Mouse (Mus musculus): ENCODE measurements around the gene Rbm15. TPM values are rescaled to one million over a fixed set of nuclear protein-coding genes. Genes with fewer than 3 reads are reported as not detected.
A peak's percentile ranks its signal among the peaks of the same experiment; 100 is the strongest.
"Not testable (repeated sequence)": the region's sequence is repeated elsewhere in the genome, so short reads cannot be mapped to it uniquely, and the experiment has no call there.

Rbm15 gene
- polyA plus RNA-seq, 1 experiment from 2014 or later = 5.3 TPM

GRCm38 (mm10) chr3:107296917-107297316 lies 36.6 kb downstream of the Rbm15 start:
- not testable (repeated sequence) for H3K9ac ChIP-seq (ENCODE audit: low read depth, low read length); H3K4me3 ChIP-seq (ENCODE audit: low read length); H3K27me3 ChIP-seq (replicated peaks; ENCODE audit: control insufficient read depth, insufficient read depth, low read length); H3K4me2 ChIP-seq (ENCODE audit: low read length); H3K27ac ChIP-seq (ENCODE audit: low read depth, low read length); H3K4me1 ChIP-seq (ENCODE audit: control insufficient read depth, insufficient read depth, low read depth, low read length); H3K9me3 ChIP-seq (ENCODE audit: control insufficient read depth, low read length); ATAC-seq; H3K36me3 ChIP-seq (ENCODE audit: control insufficient read depth, insufficient read depth, low read length)
- WGBS = 69% methylated on average over 4 of the region's 4 CpGs

- Histone ChIP-seq H3K9ac (ENCODE audit: low read depth, low read length) (no peak overlapping the region), H3K36me3 (ENCODE audit: control insufficient read depth, insufficient read depth, low read length) (no peaks in the 10 kb centered on the region), H3K27ac (ENCODE audit: low read depth, low read length) (no peak overlapping the region), H3K4me2 (ENCODE audit: low read length) (no peak overlapping the region), H3K27me3 (replicated peaks; ENCODE audit: control insufficient read depth, insufficient read depth, low read length) (no peaks in the 10 kb centered on the region), H3K9me3 (ENCODE audit: control insufficient read depth, low read length) (no peaks in the 10 kb centered on the region), H3K4me3 (ENCODE audit: low read length) (no peak overlapping the region), H3K4me1 (ENCODE audit: control insufficient read depth, insufficient read depth, low read depth, low read length) (no peaks in the 10 kb centered on the region)
- WGBS = 86% methylated on average over 5 of the region's 5 CpGs
- ATAC-seq = no peak
These were observed 37.7 kb downstream of the Rbm15 start for GRCm38 (mm10) chr3:107295672-107296360.

- 41% methylated on average over 9 of the region's 9 CpGs for WGBS
- ATAC-seq = no peak
These were observed 42.6 kb downstream of the Rbm15 start, which contains the start of gene Slc16a4 for GRCm38 (mm10) chr3:107290764-107291381. TSS of gene Slc16a4 (plus strand) at chr3:107291230.

GRCm38 (mm10) chr3:107287346-107287745 lies 46.1 kb downstream of the Rbm15 start:
- Histone ChIP-seq H3K9me3 (ENCODE audit: control insufficient read depth, low read length) (no peaks in the 10 kb centered on the region), H3K4me2 (ENCODE audit: low read length) (no peak overlapping the region), H3K9ac (ENCODE audit: low read depth, low read length) (no peak overlapping the region), H3K27ac (ENCODE audit: low read depth, low read length) (no peak overlapping the region), H3K36me3 (ENCODE audit: control insufficient read depth, insufficient read depth, low read length) (peaks cover 7% of the 10 kb centered on the region), H3K4me3 (ENCODE audit: low read length) (no peak overlapping the region), H3K27me3 (replicated peaks; ENCODE audit: control insufficient read depth, insufficient read depth, low read length) (no peaks in the 10 kb centered on the region), H3K4me1 (ENCODE audit: control insufficient read depth, insufficient read depth, low read depth, low read length) (no peaks in the 10 kb centered on the region)
- ATAC-seq = no peak

More at GRCm38 (mm10) chr3:107290764-107291381, 42.6 kb downstream of the Rbm15 start, which contains the start of gene Slc16a4:
- no peaks in the 10 kb centered on the region for H3K27me3 ChIP-seq (replicated peaks; ENCODE audit: control insufficient read depth, insufficient read depth, low read length)
- H3K9ac ChIP-seq (ENCODE audit: low read depth, low read length) = no peak within 1 kb of the TSS
- no peak within 1 kb of the TSS for H3K4me3 ChIP-seq (ENCODE audit: low read length)
- no peaks in the 10 kb centered on the region for H3K36me3 ChIP-seq (ENCODE audit: control insufficient read depth, insufficient read depth, low read length)
- 0 out of 2 replicates have a peak within 1 kb of the TSS, but pooled peaks have one; percentile 23 for H3K27ac ChIP-seq (ENCODE audit: low read depth, low read length)
- no peaks in the 10 kb centered on the region for H3K9me3 ChIP-seq (ENCODE audit: control insufficient read depth, low read length)
- no peaks in the 10 kb centered on the region for H3K4me1 ChIP-seq (ENCODE audit: control insufficient read depth, insufficient read depth, low read depth, low read length)
- no peak within 1 kb of the TSS for H3K4me2 ChIP-seq (ENCODE audit: low read length)

GRCm38 (mm10) chr3:107286123-107286522 lies 47.4 kb downstream of the Rbm15 start:
- Histone ChIP-seq H3K4me2 (ENCODE audit: low read length) (no peak overlapping the region), H3K27ac (ENCODE audit: low read depth, low read length) (no peak overlapping the region), H3K9ac (ENCODE audit: low read depth, low read length) (no peak overlapping the region), H3K9me3 (ENCODE audit: control insufficient read depth, low read length) (no peaks in the 10 kb centered on the region), H3K27me3 (replicated peaks; ENCODE audit: control insufficient read depth, insufficient read depth, low read length) (no peaks in the 10 kb centered on the region), H3K36me3 (ENCODE audit: control insufficient read depth, insufficient read depth, low read length) (peaks cover 9% of the 10 kb centered on the region), H3K4me3 (ENCODE audit: low read length) (no peak overlapping the region), H3K4me1 (ENCODE audit: control insufficient read depth, insufficient read depth, low read depth, low read length) (no peaks in the 10 kb centered on the region)
- 86% methylated on average over 2 of the region's 2 CpGs for WGBS
- ATAC-seq = no peak

GRCm38 (mm10) chr3:107278479-107279269 lies 54.8 kb downstream of the Rbm15 start, which contains the start of gene Lamtor5:
TSS of gene Lamtor5 (plus strand) at chr3:107278858.
- H3K27me3 ChIP-seq (replicated peaks; ENCODE audit: control insufficient read depth, insufficient read depth, low read length) = 0 out of 2 replicates have a peak, but pooled peaks cover 2% of the 10 kb centered on the region
- ATAC-seq = peak; percentile 90
- peak within 1 kb of the TSS; percentile 89 for H3K4me2 ChIP-seq (ENCODE audit: low read length)
- peaks cover 11% of the 10 kb centered on the region for H3K4me1 ChIP-seq (ENCODE audit: control insufficient read depth, insufficient read depth, low read depth, low read length)
- 2% methylated on average over 43 of the region's 43 CpGs for WGBS
- H3K9ac ChIP-seq (ENCODE audit: low read depth, low read length) = peak within 1 kb of the TSS; percentile 73
- no peak within 1 kb of the TSS for H3K27ac ChIP-seq (ENCODE audit: low read depth, low read length)
- peak within 1 kb of the TSS; percentile 70 for H3K4me3 ChIP-seq (ENCODE audit: low read length)
- peaks cover 9% of the 10 kb centered on the region for H3K36me3 ChIP-seq (ENCODE audit: control insufficient read depth, insufficient read depth, low read length)
- H3K9me3 ChIP-seq (ENCODE audit: control insufficient read depth, low read length) = no peaks in the 10 kb centered on the region

GRCm38 (mm10) chr3:107276626-107277025 lies 56.8 kb downstream of the Rbm15 start:
- 90% methylated on average over 3 of the region's 3 CpGs for WGBS
- H3K27me3 ChIP-seq (replicated peaks; ENCODE audit: control insufficient read depth, insufficient read depth, low read length) = 0 out of 2 replicates have a peak, but pooled peaks cover 2% of the 10 kb centered on the region
- H3K27ac ChIP-seq (ENCODE audit: low read depth, low read length) = no peak overlapping the region
- no peaks in the 10 kb centered on the region for H3K36me3 ChIP-seq (ENCODE audit: control insufficient read depth, insufficient read depth, low read length)
- ATAC-seq = no peak
- H3K4me1 ChIP-seq (ENCODE audit: control insufficient read depth, insufficient read depth, low read depth, low read length) = peaks cover 11% of the 10 kb centered on the region
- no peak overlapping the region for H3K9ac ChIP-seq (ENCODE audit: low read depth, low read length)
- H3K4me2 ChIP-seq (ENCODE audit: low read length) = no peak overlapping the region
- no peaks in the 10 kb centered on the region for H3K9me3 ChIP-seq (ENCODE audit: control insufficient read depth, low read length)
- no peak overlapping the region for H3K4me3 ChIP-seq (ENCODE audit: low read length)

GRCm38 (mm10) chr3:107275996-107276395 lies 57.5 kb downstream of the Rbm15 start:
- ATAC-seq = no peak
- H3K9me3 ChIP-seq (ENCODE audit: control insufficient read depth, low read length) = no peaks in the 10 kb centered on the region
- H3K4me2 ChIP-seq (ENCODE audit: low read length) = no peak overlapping the region
- no peak overlapping the region for H3K9ac ChIP-seq (ENCODE audit: low read depth, low read length)
- peaks cover 11% of the 10 kb centered on the region for H3K4me1 ChIP-seq (ENCODE audit: control insufficient read depth, insufficient read depth, low read depth, low read length)
- H3K4me3 ChIP-seq (ENCODE audit: low read length) = no peak overlapping the region
- H3K27me3 ChIP-seq (replicated peaks; ENCODE audit: control insufficient read depth, insufficient read depth, low read length) = 0 out of 2 replicates have a peak, but pooled peaks cover 2% of the 10 kb centered on the region
- no peak overlapping the region for H3K27ac ChIP-seq (ENCODE audit: low read depth, low read length)
- WGBS = 61% methylated on average over 4 of the region's 4 CpGs
- H3K36me3 ChIP-seq (ENCODE audit: control insufficient read depth, insufficient read depth, low read length) = no peaks in the 10 kb centered on the region

Measured in hindbrain, embryonic 16.5 days (tissue).